Mouse (Mus musculus): ENCODE results near the gene Ccdc162. TPM values are rescaled to one million over a fixed set of nuclear protein-coding genes. Genes with fewer than 3 reads are reported as not detected.
A peak's percentile ranks its signal among the peaks of the same experiment; 100 is the strongest.

The Ccdc162 gene
- polyA plus RNA-seq (2012; rRNA removed) (1.2 and 1.6 TPM in 2 replicates), polyA plus RNA-seq (2014; fragmentation: Nextera tagmentation; extraction: Ambion mirVana) (0.93 and 2.1 TPM in 2 replicates)

GRCm38 (mm10) chr10:41716029-41716897 lies at the start of gene Ccdc162:
Gene Ccdc162 (minus strand): TSS chr10:41716634.
- H3K27ac ChIP-seq (replicated peaks; ENCODE audit: low read depth, low read length), result 0 out of 2 replicates have a peak within 1 kb of the TSS, but pooled peaks have one; percentile 19
- H3K4me3 ChIP-seq (replicated peaks; ENCODE audit: low read length), result no peak within 1 kb of the TSS
- H3K27me3 ChIP-seq (ENCODE audit: control insufficient read depth, insufficient read depth, low read length), result no peaks in the 10 kb centered on the region

GRCm38 (mm10) chr10:41765586-41765985 lies 49.2 kb upstream of the Ccdc162 start:
- Histone ChIP-seq H3K27ac (replicated peaks; ENCODE audit: low read depth, low read length) (no peak overlapping the region), H3K27me3 (ENCODE audit: control insufficient read depth, insufficient read depth, low read length) (no peaks in the 10 kb centered on the region), H3K36me3 (ENCODE audit: control insufficient read depth, insufficient read depth, low read length) (no peaks in the 10 kb centered on the region), H3K9me3 (ENCODE audit: control insufficient read depth, low read length) (no peaks in the 10 kb centered on the region), H3K4me1 (ENCODE audit: control insufficient read depth, insufficient read depth, low read length) (no peaks in the 10 kb centered on the region), H3K4me2 (replicated peaks; ENCODE audit: low read depth, low read length, severe bottlenecking) (no peak overlapping the region), H3K4me3 (replicated peaks; ENCODE audit: low read length) (no peak overlapping the region), H3K9ac (ENCODE audit: low read depth, low read length, severe bottlenecking) (no peak overlapping the region)
- WGBS, result 89% methylated on average over 4 of the region's 4 CpGs
- DNase-seq (ENCODE audit: low spot score) (no peak), ATAC-seq (ENCODE audit: low FRiP score, low read depth) (no peak)
- no peak for TF ChIP-seq POLR2A (IDR thresholded peaks at IDR 0.05; ENCODE audit: borderline replicate concordance, extremely low read depth, insufficient read depth, insufficient read length)

More at GRCm38 (mm10) chr10:41716029-41716897, at the start of gene Ccdc162:
- H3K4me1 ChIP-seq (ENCODE audit: control insufficient read depth, insufficient read depth, low read length), result peaks cover 2% of the 10 kb centered on the region; the same call in 1 of the 2 replicates
- H3K4me2 ChIP-seq (replicated peaks; ENCODE audit: low read depth, low read length, severe bottlenecking), result no peak within 1 kb of the TSS
- H3K36me3 ChIP-seq (ENCODE audit: control insufficient read depth, insufficient read depth, low read length), result no peaks in the 10 kb centered on the region
- TF ChIP-seq POLR2A (IDR thresholded peaks at IDR 0.05; ENCODE audit: borderline replicate concordance, extremely low read depth, insufficient read depth, insufficient read length), result no peak
- WGBS, result 59% methylated on average over 15 of the region's 15 CpGs
- H3K9ac ChIP-seq (ENCODE audit: low read depth, low read length, severe bottlenecking), result no peak within 1 kb of the TSS
- ATAC-seq (ENCODE audit: low FRiP score, low read depth), result no peak
- no peaks in the 10 kb centered on the region for H3K9me3 ChIP-seq (ENCODE audit: control insufficient read depth, low read length)
- peak; percentile 38 for DNase-seq (ENCODE audit: low spot score)

GRCm38 (mm10) chr10:41763741-41764385 lies 47.4 kb upstream of the Ccdc162 start:
- ATAC-seq (ENCODE audit: low FRiP score, low read depth), result no peak
- H3K4me3 ChIP-seq (replicated peaks; ENCODE audit: low read length), result no peak overlapping the region
- H3K27me3 ChIP-seq (ENCODE audit: control insufficient read depth, insufficient read depth, low read length), result no peaks in the 10 kb centered on the region
- H3K36me3 ChIP-seq (ENCODE audit: control insufficient read depth, insufficient read depth, low read length), result no peaks in the 10 kb centered on the region
- no peak for TF ChIP-seq POLR2A (IDR thresholded peaks at IDR 0.05; ENCODE audit: borderline replicate concordance, extremely low read depth, insufficient read depth, insufficient read length)
- H3K9me3 ChIP-seq (ENCODE audit: control insufficient read depth, low read length), result no peaks in the 10 kb centered on the region
- WGBS, result 68% methylated on average over 3 of the region's 3 CpGs
- DNase-seq (ENCODE audit: low spot score), result no peak
- H3K9ac ChIP-seq (ENCODE audit: low read depth, low read length, severe bottlenecking), result no peak overlapping the region
- H3K4me2 ChIP-seq (replicated peaks; ENCODE audit: low read depth, low read length, severe bottlenecking), result no peak overlapping the region
- no peaks in the 10 kb centered on the region for H3K4me1 ChIP-seq (ENCODE audit: control insufficient read depth, insufficient read depth, low read length)
- no peak overlapping the region for H3K27ac ChIP-seq (replicated peaks; ENCODE audit: low read depth, low read length)

GRCm38 (mm10) chr10:41760866-41761265 lies 44.4 kb upstream of the Ccdc162 start:
- ATAC-seq (ENCODE audit: low FRiP score, low read depth), result no peak
- WGBS, result 69% methylated on average over 3 of the region's 3 CpGs
- no peak for DNase-seq (ENCODE audit: low spot score)
- H3K27me3 ChIP-seq (ENCODE audit: control insufficient read depth, insufficient read depth, low read length), result no peaks in the 10 kb centered on the region
- no peak overlapping the region for H3K27ac ChIP-seq (replicated peaks; ENCODE audit: low read depth, low read length)
- TF ChIP-seq POLR2A (IDR thresholded peaks at IDR 0.05; ENCODE audit: borderline replicate concordance, extremely low read depth, insufficient read depth, insufficient read length), result no peak
- no peaks in the 10 kb centered on the region for H3K4me1 ChIP-seq (ENCODE audit: control insufficient read depth, insufficient read depth, low read length)
- no peak overlapping the region for H3K9ac ChIP-seq (ENCODE audit: low read depth, low read length, severe bottlenecking)
- no peak overlapping the region for H3K4me3 ChIP-seq (replicated peaks; ENCODE audit: low read length)
- no peak overlapping the region for H3K4me2 ChIP-seq (replicated peaks; ENCODE audit: low read depth, low read length, severe bottlenecking)
- no peaks in the 10 kb centered on the region for H3K36me3 ChIP-seq (ENCODE audit: control insufficient read depth, insufficient read depth, low read length)
- H3K9me3 ChIP-seq (ENCODE audit: control insufficient read depth, low read length), result no peaks in the 10 kb centered on the region

- DNase-seq (ENCODE audit: low spot score), result no peak
- H3K9me3 ChIP-seq (ENCODE audit: control insufficient read depth, low read length), result no peaks in the 10 kb centered on the region
- no peaks in the 10 kb centered on the region for H3K27me3 ChIP-seq (ENCODE audit: control insufficient read depth, insufficient read depth, low read length)
- H3K27ac ChIP-seq (replicated peaks; ENCODE audit: low read depth, low read length), result no peak overlapping the region
- H3K4me2 ChIP-seq (replicated peaks; ENCODE audit: low read depth, low read length, severe bottlenecking), result no peak overlapping the region
- TF ChIP-seq POLR2A (IDR thresholded peaks at IDR 0.05; ENCODE audit: borderline replicate concordance, extremely low read depth, insufficient read depth, insufficient read length), result no peak
- H3K9ac ChIP-seq (ENCODE audit: low read depth, low read length, severe bottlenecking), result no peak overlapping the region
- no peak for ATAC-seq (ENCODE audit: low FRiP score, low read depth)
- no peak overlapping the region for H3K4me3 ChIP-seq (replicated peaks; ENCODE audit: low read length)
- no peaks in the 10 kb centered on the region for H3K36me3 ChIP-seq (ENCODE audit: control insufficient read depth, insufficient read depth, low read length)
- H3K4me1 ChIP-seq (ENCODE audit: control insufficient read depth, insufficient read depth, low read length), result no peaks in the 10 kb centered on the region
These were observed 41.6 kb upstream of the Ccdc162 start for GRCm38 (mm10) chr10:41758041-41758440.
